Mouse (Mus musculus) forebrain, embryonic 13.5 days (tissue): ENCODE measurements around the gene Esyt2. TPM values are rescaled to one million over a fixed set of nuclear protein-coding genes. Genes with fewer than 3 reads are reported as not detected.
"Not testable (repeated sequence)": the region's sequence is repeated elsewhere in the genome, so short reads cannot be mapped to it uniquely, and the experiment has no call there.

ENCODE experiments used
- ATAC-seq: fragments of 200-750 bp; cut with Nextera tagmentation; 2 replicates; pipeline ENCODE4 v1.8.0; 2017
- H3K27ac ChIP-seq: fragments of 300-500 bp; sonication (generic); 2 replicates; pipeline ENCODE4 v1.5.1; 2015; ENCODE audit warnings: inconsistent platforms, mild to moderate bottlenecking, moderate library complexity
- H3K27me3 ChIP-seq: fragments of 300-500 bp; sonication (generic); 2 replicates; pipeline ENCODE4 v1.6.1; 2015; ENCODE audit warnings: mild to moderate bottlenecking, inconsistent platforms
- H3K36me3 ChIP-seq: fragments of 300-500 bp; sonication (generic); 2 replicates; pipeline ENCODE4 v1.6.1; 2015; ENCODE audit warnings: mild to moderate bottlenecking, inconsistent platforms; ENCODE audit not compliant: poor library complexity, severe bottlenecking
- H3K4me1 ChIP-seq: fragments of 300-500 bp; sonication (generic); 2 replicates; pipeline ENCODE4 v1.6.1; 2015; ENCODE audit warnings: inconsistent platforms
- H3K4me2 ChIP-seq: fragments of 300-500 bp; sonication (generic); 2 replicates; pipeline ENCODE4 v1.6.1; 2015; ENCODE audit warnings: inconsistent platforms, mild to moderate bottlenecking, moderate library complexity
- H3K4me3 ChIP-seq: fragments of 300-500 bp; sonication (generic); 2 replicates; pipeline ENCODE4 v1.5.1; 2015; ENCODE audit warnings: mild to moderate bottlenecking, inconsistent platforms
- H3K9ac ChIP-seq: fragments of 300-500 bp; sonication (generic); 2 replicates; pipeline ENCODE4 v1.6.1; 2015; ENCODE audit warnings: mild to moderate bottlenecking, inconsistent platforms
- H3K9me3 ChIP-seq: fragments of 300-500 bp; sonication (generic); replicated peaks from 2 replicates; pipeline ENCODE4 v1.6.1; 2016; ENCODE audit warnings: inconsistent platforms
- WGBS: fragments of 180-500 bp; shearing (Covaris S2); methylation state at CpG from one replicate; pipeline ENCODE4 v1.1.7; 2015; 5-methylcytosine and 5-hydroxymethylcytosine counted together
- polyA plus RNA-seq: library from polyadenylated mRNA; unstranded; fragments of >200 nt; fragmentation: Nextera tagmentation; extraction: Ambion mirVana; gene quantifications from 2 replicates; pipeline ENCODE4 v1.2.1, GENCODE M21; 2015

Esyt2 gene
- polyA plus RNA-seq, 1 experiment from 2014 or later: 9.9 TPM

DNA sequence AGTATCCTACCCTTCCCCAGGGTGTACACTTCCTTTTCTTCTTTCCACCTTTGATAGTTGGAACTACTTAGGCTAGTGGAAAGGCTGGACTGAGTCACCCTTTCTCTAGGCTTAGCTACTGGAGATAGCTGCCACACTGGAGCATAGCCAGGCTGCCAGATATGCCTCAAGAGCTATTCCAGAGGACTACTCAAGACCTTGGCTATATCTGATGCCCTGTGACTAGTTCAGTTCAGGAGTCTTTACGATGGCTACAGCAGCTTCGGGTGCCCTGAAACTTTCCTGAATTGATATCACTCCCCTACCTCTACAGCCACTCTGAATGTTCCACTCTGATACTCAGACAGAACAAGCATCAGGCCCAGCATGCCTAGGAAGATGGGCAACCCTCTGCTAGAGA lies 16.2 kb upstream of the Esyt2 start:
- Histone ChIP-seq H3K9me3 (no peaks in the 10 kb centered on the region), H3K4me3 (no peak overlapping the region), H3K4me1 (peaks cover 3% of the 10 kb centered on the region; the same call in 1 of the 2 replicates), H3K36me3 (no peaks in the 10 kb centered on the region), H3K9ac (no peak overlapping the region), H3K27me3 (no peaks in the 10 kb centered on the region), H3K4me2 (no peak overlapping the region), H3K27ac (no peak overlapping the region)
- no peak for ATAC-seq
- WGBS: 88% methylated on average over 2 of the region's 2 CpGs

DNA sequence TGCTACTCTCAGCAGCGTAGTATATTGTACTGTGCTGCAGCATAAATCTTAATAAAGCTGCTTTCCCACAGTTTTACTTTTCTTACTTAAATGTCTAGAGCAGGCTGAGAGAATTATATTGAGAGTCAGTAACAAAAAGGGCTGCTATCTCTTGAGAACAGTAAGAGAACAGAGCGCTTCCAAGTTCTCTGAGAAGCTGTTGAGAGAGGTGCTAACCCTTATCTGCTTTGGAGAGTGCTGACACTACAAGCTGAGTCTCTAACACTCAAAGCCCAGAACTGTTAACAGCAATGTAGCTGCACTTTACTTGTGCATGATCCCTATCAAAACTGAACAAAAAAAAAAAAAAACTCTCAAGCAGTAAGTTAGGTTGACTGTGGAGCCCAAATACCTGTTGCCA lies 15.7 kb upstream of the Esyt2 start:
- Histone ChIP-seq H3K9me3 (no peaks in the 10 kb centered on the region), H3K4me1 (peaks cover 3% of the 10 kb centered on the region; the same call in 1 of the 2 replicates), H3K4me2 (no peak overlapping the region), H3K36me3 (no peaks in the 10 kb centered on the region), H3K27ac (no peak overlapping the region), H3K9ac (no peak overlapping the region), H3K4me3 (no peak overlapping the region), H3K27me3 (no peaks in the 10 kb centered on the region)
- ATAC-seq: no peak
- 89% methylated on average over 2 of the region's 2 CpGs for WGBS

DNA sequence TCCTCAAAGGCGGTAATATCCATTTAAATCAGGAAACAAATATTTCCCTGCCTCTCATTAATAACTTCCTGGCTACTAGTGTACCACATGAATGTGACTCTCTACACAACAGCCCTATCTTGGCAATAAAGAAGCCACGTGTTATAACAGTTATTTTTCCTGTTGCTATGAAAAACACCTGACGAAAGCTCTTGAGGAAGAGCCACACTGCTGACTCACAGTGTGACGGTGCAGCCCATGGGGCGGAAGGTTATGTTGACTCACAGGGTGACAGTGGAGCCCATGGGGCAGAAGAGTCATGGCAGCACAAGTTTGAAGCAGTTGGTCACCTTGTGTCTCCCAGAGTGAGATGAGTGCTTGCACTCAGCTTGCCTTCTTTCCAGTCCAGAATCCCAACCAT lies 11.5 kb upstream of the Esyt2 start:
- H3K27me3 ChIP-seq: no peaks in the 10 kb centered on the region
- H3K9me3 ChIP-seq: no peaks in the 10 kb centered on the region
- H3K36me3 ChIP-seq: no peaks in the 10 kb centered on the region
- no peak overlapping the region for H3K4me3 ChIP-seq
- no peak for ATAC-seq
- H3K4me1 ChIP-seq: no peaks in the 10 kb centered on the region
- no peak overlapping the region for H3K9ac ChIP-seq
- 86% methylated on average over 5 of the region's 5 CpGs for WGBS
- no peak overlapping the region for H3K27ac ChIP-seq
- no peak overlapping the region for H3K4me2 ChIP-seq

DNA sequence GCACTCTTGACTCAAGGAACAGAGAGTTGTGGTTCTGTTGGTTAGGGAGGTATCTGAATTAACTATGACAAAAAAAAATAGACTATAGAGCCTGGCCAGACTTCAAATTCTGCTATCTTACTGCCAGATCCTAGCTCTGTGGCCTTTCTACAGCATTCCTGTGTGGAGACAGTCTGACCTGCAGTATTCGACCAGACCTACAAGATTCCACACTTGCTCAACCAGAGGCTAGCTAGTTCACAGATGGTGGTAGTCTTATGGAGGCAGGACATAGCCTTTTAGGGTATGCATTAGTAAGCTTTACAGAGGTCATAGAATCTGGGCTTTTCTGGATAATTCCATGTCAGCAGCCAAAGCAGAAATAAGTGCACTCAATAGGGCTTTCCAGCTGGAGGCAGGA lies 10.5 kb upstream of the Esyt2 start:
- Histone ChIP-seq H3K27ac (no peak overlapping the region), H3K36me3 (no peaks in the 10 kb centered on the region), H3K4me2 (no peak overlapping the region), H3K27me3 (no peaks in the 10 kb centered on the region), H3K4me3 (no peak overlapping the region), H3K9ac (no peak overlapping the region), H3K9me3 (no peaks in the 10 kb centered on the region), H3K4me1 (no peaks in the 10 kb centered on the region)
- 79% methylated on average over 1 of the region's 1 CpGs for WGBS
- no peak for ATAC-seq

DNA sequence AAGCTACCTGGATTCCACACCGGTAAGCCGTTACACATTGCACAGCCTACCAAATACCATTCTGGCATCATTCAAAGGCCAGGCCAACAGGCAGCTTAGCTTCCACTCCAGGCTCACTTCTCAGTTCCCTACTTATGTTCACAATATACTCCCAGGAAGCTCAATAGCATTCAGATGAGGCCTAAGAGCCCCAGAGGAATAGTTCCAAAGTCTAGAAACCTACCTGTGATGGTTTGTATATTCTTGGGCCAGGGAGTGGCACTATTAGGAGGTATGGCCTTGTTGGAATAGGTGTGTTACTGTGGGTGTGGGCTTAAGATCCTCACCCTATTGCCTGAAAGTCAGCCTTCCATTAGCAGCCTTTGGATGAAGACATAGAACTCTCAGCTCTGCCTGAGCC lies 9.9 kb upstream of the Esyt2 start:
- Histone ChIP-seq H3K4me3 (no peak overlapping the region), H3K4me1 (no peaks in the 10 kb centered on the region), H3K36me3 (no peaks in the 10 kb centered on the region), H3K9ac (no peak overlapping the region), H3K4me2 (no peak overlapping the region), H3K27ac (no peak overlapping the region), H3K27me3 (no peaks in the 10 kb centered on the region), H3K9me3 (no peaks in the 10 kb centered on the region)
- 97% methylated on average over 2 of the region's 2 CpGs for WGBS
- ATAC-seq: no peak

DNA sequence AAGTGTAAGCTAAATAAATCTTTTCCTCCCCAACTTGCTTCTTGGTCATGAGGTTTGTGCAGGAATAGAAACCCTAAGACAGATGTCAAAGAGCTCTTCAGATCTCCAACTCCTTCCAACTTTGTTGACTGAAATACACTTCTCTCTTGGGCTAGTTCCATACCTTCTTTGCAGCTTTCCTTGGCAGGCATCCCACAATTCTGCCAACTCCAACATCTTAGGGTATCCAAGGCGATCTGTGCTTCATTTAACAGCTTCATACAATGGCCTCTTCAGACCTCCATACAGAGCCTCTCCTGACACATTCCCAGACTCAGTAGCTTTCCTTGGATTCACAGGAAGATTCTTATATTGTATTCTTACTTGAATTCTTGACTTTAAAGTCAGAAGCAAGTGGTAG lies 7.3 kb upstream of the Esyt2 start:
- Histone ChIP-seq H3K9me3 (no peaks in the 10 kb centered on the region), H3K4me2 (no peak overlapping the region), H3K36me3 (no peaks in the 10 kb centered on the region), H3K4me3 (no peak overlapping the region), H3K9ac (no peak overlapping the region), H3K4me1 (no peaks in the 10 kb centered on the region), H3K27ac (no peak overlapping the region), H3K27me3 (no peaks in the 10 kb centered on the region)
- WGBS: 51% methylated on average over 1 of the region's 1 CpGs
- no peak for ATAC-seq

DNA sequence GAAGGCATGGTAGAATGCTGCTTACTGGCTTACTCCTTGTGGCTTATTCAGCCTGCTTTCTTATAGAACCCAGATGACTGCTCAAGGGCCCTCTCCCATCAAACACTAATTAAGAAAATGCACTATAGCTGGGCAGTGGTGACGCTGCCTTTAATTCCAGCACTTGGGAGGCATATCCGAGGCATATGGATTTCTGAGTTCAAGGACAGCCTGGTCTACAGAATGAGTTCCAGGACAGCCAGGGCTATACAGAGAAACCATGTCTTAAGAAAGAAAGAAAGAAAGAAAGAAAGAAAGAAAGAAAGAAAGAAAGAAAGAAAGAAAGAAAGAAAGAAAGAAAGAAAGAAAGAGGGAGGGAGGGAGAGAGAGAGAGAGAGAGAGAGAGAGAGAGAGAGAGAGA lies 5.9 kb upstream of the Esyt2 start, which contains the start of gene Gm11027:
Gene Gm11027 (plus strand): TSS at position 301 of the 400 bp plus-strand sequence.
- not testable (repeated sequence) for H3K27me3 ChIP-seq, H3K9ac ChIP-seq, H3K4me2 ChIP-seq, H3K36me3 ChIP-seq, H3K4me1 ChIP-seq, ATAC-seq, H3K4me3 ChIP-seq, H3K9me3 ChIP-seq, H3K27ac ChIP-seq
- 78% methylated on average over 2 of the region's 2 CpGs for whole genome bisulfite sequencing

DNA sequence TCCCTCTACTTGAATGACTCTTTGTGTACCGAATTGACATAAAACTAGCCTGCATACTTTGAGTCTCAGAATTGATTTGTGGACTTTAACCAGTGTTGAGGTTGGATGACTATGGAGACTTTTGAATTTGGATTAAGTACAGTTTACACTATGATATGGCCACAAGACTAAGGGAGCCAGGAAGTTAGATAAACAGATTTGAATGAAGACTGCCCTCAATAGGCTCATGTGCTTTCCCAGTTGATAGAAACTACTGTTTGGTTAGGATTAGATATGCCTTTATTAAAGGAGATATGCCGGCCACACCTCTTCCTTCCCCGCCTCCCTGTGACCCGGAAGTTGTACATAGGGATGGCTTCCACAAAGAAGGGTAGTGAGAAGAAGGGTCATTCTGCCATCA lies 5.4 kb upstream of the Esyt2 start:
- ATAC-seq: no peak
- Histone ChIP-seq H3K4me1 (peaks cover 5% of the 10 kb centered on the region), H3K27me3 (no peaks in the 10 kb centered on the region), H3K4me3 (no peak overlapping the region), H3K9ac (no peak overlapping the region), H3K36me3 (no peaks in the 10 kb centered on the region), H3K27ac (no peak overlapping the region), H3K9me3 (no peaks in the 10 kb centered on the region), H3K4me2 (no peak overlapping the region)
- WGBS: 92% methylated on average over 4 of the region's 4 CpGs

DNA sequence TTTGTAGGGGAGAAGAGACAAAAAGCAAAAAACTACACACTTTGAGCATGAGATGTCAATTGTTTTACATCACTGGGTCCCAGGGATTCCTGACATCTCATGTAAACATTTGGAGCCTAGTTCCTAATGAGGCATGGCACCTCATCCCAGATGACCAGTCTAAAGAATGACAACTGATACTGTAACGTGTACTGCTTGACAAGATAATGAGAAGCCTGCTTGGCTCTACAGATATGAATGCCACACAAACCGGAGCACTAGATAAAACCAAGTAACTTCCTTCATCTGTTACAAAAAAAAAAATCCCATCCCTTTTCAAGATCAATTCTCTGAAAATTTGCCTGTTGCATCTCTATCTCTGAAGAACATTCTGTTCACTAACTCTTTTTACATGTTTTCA lies 4.0 kb upstream of the Esyt2 start:
- H3K27me3 ChIP-seq: no peaks in the 10 kb centered on the region
- no peak for ATAC-seq
- WGBS: 83% methylated on average over 2 of the region's 2 CpGs
- peaks cover 9% of the 10 kb centered on the region for H3K4me1 ChIP-seq
- no peak overlapping the region for H3K9ac ChIP-seq
- H3K27ac ChIP-seq: no peak overlapping the region
- H3K4me3 ChIP-seq: no peak overlapping the region
- H3K4me2 ChIP-seq: no peak overlapping the region
- H3K36me3 ChIP-seq: no peaks in the 10 kb centered on the region
- no peaks in the 10 kb centered on the region for H3K9me3 ChIP-seq

DNA sequence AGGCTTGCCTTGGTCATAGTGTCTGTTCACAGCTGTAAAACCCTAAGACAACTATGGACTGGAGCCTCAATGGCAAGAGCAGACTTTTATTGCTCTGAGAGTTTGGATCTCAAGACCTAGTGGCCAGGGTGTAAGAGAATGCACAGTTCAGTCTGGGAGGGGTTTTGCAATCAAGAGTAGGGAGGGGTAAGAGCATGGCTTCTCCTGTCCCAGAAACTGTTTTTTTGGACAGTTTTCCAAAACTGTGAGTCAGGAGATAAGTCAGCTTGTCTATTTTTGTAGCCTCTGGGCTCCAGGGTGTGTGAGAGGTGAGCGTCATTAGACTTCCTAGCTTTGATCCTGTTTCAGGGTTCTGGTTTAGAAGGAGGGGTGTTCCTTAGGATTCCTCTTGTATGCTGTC lies 2.5 kb upstream of the Esyt2 start:
- no peak overlapping the region for H3K27ac ChIP-seq
- WGBS: 90% methylated on average over 1 of the region's 1 CpGs

DNA sequence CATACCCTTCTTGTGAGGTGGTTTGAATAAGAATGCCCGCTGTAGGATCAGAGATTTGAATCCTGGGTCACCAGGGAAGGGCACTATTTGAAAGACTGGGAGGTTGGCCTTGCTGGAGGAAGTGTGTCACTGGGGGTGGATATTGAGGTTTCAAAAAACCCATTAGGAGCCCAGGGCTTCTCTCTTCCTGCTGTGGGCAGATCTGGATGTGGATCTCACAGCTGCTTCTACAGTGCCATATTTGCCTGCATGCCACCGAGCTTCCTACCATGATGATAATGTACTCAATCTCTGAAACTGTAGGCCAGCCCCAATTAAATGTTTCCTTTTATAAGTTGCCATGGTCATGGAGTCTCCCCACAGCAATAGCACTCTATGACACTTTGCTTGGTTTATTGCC lies 1.8 kb upstream of the Esyt2 start:
- Histone ChIP-seq H3K9me3 (no peaks in the 10 kb centered on the region), H3K4me2 (no peak overlapping the region), H3K9ac (no peak overlapping the region), H3K27ac (no peak overlapping the region), H3K27me3 (no peaks in the 10 kb centered on the region), H3K36me3 (no peaks in the 10 kb centered on the region), H3K4me3 (no peak overlapping the region), H3K4me1 (peaks cover 16% of the 10 kb centered on the region)
- ATAC-seq: no peak
- WGBS: 96% methylated on average over 2 of the region's 2 CpGs

More for the DNA sequence above, 2.5 kb upstream of the Esyt2 start:
- Histone ChIP-seq H3K36me3 (no peaks in the 10 kb centered on the region), H3K9ac (no peak overlapping the region), H3K4me3 (no peak overlapping the region), H3K27me3 (no peaks in the 10 kb centered on the region), H3K4me1 (peaks cover 16% of the 10 kb centered on the region), H3K4me2 (no peak overlapping the region), H3K9me3 (no peaks in the 10 kb centered on the region)
- ATAC-seq: no peak

DNA sequence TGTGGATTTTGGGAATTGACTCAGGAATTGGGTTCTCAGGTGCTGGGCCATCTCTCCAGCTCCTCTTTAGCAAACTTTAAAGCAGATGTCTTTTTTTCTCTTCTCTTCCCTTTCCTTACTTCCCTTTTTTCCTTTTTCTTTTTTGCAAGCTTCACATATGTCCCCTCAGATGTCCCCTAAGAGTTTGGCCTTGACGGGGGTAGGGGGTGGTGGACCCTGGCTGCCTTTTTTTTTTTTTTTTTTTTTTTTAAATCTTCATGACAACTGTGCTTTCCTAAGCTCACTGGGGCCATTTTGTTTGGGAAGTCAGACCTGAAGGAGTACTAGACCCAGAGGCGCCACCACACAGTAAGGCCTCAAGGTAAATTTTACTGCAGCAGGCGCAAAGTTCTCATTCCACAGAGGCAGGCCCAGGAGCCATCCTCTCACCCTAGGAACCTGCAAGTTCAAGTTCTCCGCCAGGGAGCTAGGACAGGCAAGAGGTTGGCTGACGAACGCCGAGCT lies 795 bp upstream of the Esyt2 start:
- H3K4me2 ChIP-seq: peak overlapping the region; percentile 99
- H3K27ac ChIP-seq: peak overlapping the region; percentile 97
- peaks cover 16% of the 10 kb centered on the region for H3K4me1 ChIP-seq
- no peaks in the 10 kb centered on the region for H3K27me3 ChIP-seq
- H3K4me3 ChIP-seq: peak overlapping the region; percentile 79
- peak overlapping the region; percentile 89 for H3K9ac ChIP-seq
- no peaks in the 10 kb centered on the region for H3K36me3 ChIP-seq
- no peaks in the 10 kb centered on the region for H3K9me3 ChIP-seq
- WGBS: 1% methylated on average over 7 of the region's 7 CpGs
- ATAC-seq: no peak
